Mouse (Mus musculus): ENCODE data around the gene Rint1. TPM values are rescaled to one million over a fixed set of nuclear protein-coding genes. Genes with fewer than 3 reads are reported as not detected.
A peak's percentile ranks its signal among the peaks of the same experiment; 100 is the strongest.
"Not testable (repeated sequence)": the region's sequence is repeated elsewhere in the genome, so short reads cannot be mapped to it uniquely, and the experiment has no call there.

Rint1 gene
- polyA plus RNA-seq, 1 experiment from 2014 or later, result 37.7 TPM

DNA sequence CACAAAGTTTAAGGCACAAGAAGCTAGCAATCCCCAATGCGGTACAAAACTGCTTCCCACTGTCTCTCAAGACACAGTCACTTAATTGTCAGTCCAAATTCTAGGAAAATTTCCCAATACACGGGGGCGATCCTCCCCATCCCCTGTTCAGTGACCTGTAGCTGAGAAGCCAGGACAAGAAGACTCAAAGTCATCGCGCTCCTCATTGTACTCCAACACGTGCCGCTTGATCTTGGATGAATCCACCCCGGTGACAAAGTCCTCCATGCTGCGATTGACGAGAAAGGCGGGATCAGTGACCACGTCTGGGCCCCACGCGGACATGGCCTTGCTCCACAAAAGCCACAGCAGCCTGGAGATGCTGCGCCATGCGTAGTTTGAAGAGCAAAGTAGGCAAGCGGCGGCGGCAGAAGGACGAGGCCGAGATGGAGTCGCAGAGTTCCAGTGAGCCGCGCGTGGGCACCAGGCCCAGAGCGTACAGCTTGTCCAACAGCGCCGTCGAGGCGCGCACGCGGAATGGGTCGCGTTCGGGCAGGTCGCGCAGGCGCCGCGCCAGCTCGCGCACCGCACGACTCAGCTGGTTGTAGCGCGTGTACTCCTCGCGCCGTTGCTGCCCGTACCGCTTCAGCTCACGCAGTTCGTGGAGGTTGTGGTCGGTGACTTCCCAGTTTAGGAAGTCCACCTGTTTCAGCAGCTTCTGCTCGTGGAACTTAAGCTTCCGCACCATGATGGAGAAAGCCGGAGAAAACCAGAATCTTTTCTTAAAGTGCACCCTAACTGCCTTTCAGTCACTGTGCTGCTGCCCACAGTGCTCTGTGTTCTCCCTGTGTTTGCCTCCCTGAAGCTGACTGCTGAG lies 43.6 kb downstream of the Rint1 start:
- Histone ChIP-seq H3K9me3 (0 out of 2 replicates have a peak, but pooled peaks cover 3% of the 10 kb centered on the region), H3K4me2 (peak overlapping the region; percentile 15; the same call in 1 of the 2 replicates), H3K27me3 (peaks cover 21% of the 10 kb centered on the region), H3K9ac (no peak overlapping the region), H3K4me3 (replicated peaks) (peak overlapping the region; percentile 23), H3K36me3 (replicated peaks) (no peaks in the 10 kb centered on the region), H3K27ac (no peak overlapping the region), H3K4me1 (no peaks in the 10 kb centered on the region; the same call in 1 of the 2 replicates)
- WGBS, result 49% methylated on average over 58 of the region's 58 CpGs
- no peak for ATAC-seq (ENCODE audit: low FRiP score)

DNA sequence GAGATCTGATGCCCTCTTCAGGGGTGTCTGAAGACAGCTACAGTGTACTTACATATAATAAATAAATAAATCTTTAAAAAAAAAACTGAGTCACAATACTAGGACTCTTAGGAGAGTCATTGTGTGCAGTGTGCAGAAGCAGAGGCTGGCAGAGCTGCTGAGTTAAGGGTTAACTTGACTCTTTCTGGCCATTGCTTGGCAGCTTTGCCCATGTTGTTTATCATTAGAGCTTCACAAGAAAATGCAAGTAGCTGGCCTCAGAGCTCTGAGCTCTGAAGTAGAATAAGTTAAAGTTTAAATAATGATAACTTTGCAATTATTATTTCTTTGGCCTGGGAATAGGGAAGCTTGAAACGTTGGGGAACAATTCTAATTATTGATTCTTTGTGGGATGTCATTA lies 48.2 kb downstream of the Rint1 start:
- Histone ChIP-seq H3K27me3 (peaks cover 13% of the 10 kb centered on the region), H3K36me3 (replicated peaks) (peaks cover 26% of the 10 kb centered on the region)
- not testable (repeated sequence) for ATAC-seq (ENCODE audit: low FRiP score); H3K9ac ChIP-seq; H3K4me1 ChIP-seq; H3K9me3 ChIP-seq; H3K27ac ChIP-seq; H3K4me3 ChIP-seq (replicated peaks); H3K4me2 ChIP-seq
- WGBS, result 77% methylated on average over 1 of the region's 1 CpGs

DNA sequence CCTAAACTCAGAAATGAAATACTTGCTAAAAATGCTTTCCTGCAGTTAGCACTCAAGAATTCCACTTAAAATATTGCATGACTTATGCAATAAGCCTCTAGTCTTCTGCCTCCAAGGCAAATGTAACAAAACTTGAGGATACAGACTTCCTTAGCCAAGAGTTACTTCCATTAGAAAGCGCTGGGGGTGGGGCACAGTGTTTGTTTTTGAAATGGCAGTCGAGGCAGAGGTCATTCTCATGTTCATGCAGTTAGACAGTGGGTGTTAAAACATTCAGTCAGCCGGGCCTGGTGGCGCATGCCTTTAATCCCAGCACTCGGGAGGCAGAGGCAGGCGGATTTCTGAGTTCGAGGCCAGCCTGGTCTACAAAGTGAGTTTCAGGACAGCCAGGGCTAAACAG lies 50.6 kb downstream of the Rint1 start:
- Histone ChIP-seq H3K9me3 (no peaks in the 10 kb centered on the region), H3K4me3 (replicated peaks) (no peak overlapping the region), H3K9ac (no peak overlapping the region), H3K27ac (no peak overlapping the region), H3K27me3 (no peaks in the 10 kb centered on the region), H3K4me2 (no peak overlapping the region), H3K4me1 (peaks cover 11% of the 10 kb centered on the region), H3K36me3 (replicated peaks) (peaks cover 31% of the 10 kb centered on the region)
- ATAC-seq (ENCODE audit: low FRiP score), result no peak
- WGBS, result 91% methylated on average over 7 of the region's 7 CpGs

DNA sequence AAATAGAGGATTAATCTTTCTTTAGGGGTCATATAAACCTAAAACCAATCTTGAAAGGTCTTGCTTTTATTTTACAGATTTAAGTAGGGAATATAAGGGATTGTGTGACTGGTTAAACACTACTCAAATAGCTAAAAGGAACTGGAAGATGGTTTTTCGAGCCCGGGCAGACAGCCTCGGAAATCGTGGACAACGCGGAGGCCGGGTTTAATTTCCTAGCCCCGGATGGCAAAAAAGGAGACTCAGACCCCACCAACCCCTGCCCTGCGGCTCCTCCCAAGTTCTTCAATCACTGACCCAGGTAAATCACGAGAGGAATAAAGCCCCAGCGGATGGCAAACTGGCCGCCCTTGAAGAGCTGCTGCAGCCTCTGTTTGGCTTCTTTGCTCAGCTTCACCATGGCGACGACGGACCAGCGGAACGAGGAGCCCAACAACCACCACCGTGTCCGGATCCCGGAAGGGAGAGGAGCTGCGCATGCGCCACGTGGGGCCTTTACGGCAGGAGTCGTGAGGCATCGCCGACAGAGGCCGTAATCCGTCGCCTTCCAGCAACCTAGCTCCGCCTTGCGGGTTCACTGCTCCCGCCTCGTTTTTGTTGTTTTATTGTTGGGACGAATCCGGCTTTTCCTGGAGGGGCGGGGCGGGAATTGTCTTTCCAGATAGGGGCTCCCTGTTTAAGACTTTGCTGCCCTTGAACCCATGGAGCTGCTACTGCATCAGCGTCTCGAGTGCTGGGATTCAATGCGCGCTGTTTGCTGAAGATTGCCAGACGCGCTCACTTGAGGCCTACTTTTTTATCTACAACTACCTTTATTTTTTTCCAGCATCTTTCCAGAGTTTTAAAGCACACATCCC lies 56.4 kb downstream of the Rint1 start, which contains the start of gene Tomm7:
TSS of gene Tomm7 (minus strand) at position 488 of the 857 bp plus-strand sequence.
- peaks cover 16% of the 10 kb centered on the region for H3K4me1 ChIP-seq
- peak within 1 kb of the TSS; percentile 66 for H3K4me3 ChIP-seq (replicated peaks)
- peak; percentile 93 for ATAC-seq (ENCODE audit: low FRiP score)
- H3K36me3 ChIP-seq (replicated peaks), result peaks cover 17% of the 10 kb centered on the region
- H3K4me2 ChIP-seq, result peak within 1 kb of the TSS; percentile 74
- no peaks in the 10 kb centered on the region; the same call in 1 of the 2 replicates for H3K27me3 ChIP-seq
- no peaks in the 10 kb centered on the region for H3K9me3 ChIP-seq
- peak within 1 kb of the TSS; percentile 83 for H3K27ac ChIP-seq
- H3K9ac ChIP-seq, result peak within 1 kb of the TSS; percentile 76
- WGBS, result under 1% methylated on average over 44 of the region's 44 CpGs

DNA sequence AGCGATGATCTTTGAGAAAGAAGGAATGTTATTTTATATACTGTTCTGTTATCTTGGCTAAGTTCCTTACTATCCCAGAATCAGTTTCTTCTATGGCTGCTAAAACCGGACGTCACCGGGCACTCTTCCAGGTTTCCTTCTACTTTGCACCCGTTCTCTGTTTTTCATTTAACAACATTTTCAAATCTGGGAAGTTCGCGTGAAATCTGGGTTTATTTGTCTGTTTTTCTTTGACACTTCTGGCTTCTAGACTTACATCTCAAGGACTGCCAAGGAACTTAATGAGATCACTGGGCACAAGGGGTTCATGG lies 57.0 kb downstream of the Rint1 start:
- H3K36me3 ChIP-seq (replicated peaks), result peaks cover 11% of the 10 kb centered on the region
- H3K4me2 ChIP-seq, result peak overlapping the region; percentile 74
- H3K9ac ChIP-seq, result peak overlapping the region; percentile 58
- H3K27ac ChIP-seq, result peak overlapping the region; percentile 83
- peak overlapping the region; percentile 66 for H3K4me3 ChIP-seq (replicated peaks)
- WGBS, result 46% methylated on average over 7 of the region's 7 CpGs
- ATAC-seq (ENCODE audit: low FRiP score), result peak; percentile 44
- H3K4me1 ChIP-seq, result peaks cover 16% of the 10 kb centered on the region
- no peaks in the 10 kb centered on the region for H3K9me3 ChIP-seq
- no peaks in the 10 kb centered on the region; the same call in 1 of the 2 replicates for H3K27me3 ChIP-seq

DNA sequence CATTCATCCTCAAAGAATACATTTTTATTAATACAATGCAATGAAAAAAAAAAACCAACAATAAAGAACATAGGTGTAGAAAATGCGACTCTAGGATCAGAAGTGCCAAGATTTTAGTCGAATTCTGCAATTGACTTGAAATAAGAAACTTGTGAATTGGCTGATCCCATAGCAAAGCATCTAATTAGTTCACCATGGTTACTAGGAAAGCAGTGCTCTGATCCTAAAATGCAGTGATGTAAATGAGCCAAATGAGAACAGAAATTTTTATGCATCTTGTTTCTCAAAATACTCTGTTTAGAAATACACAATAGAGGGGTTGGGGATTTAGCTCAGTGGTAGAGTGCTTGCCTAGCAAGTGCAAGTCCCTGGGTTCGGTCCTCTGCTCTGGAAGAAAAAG lies 57.6 kb downstream of the Rint1 start:
- ATAC-seq (ENCODE audit: low FRiP score), result no peak
- Histone ChIP-seq H3K36me3 (replicated peaks) (peaks cover 7% of the 10 kb centered on the region), H3K27ac (no peak overlapping the region), H3K9ac (no peak overlapping the region), H3K4me3 (replicated peaks) (no peak overlapping the region), H3K4me1 (peaks cover 16% of the 10 kb centered on the region), H3K27me3 (no peaks in the 10 kb centered on the region; the same call in 1 of the 2 replicates), H3K4me2 (peak overlapping the region; percentile 74; the same call in 1 of the 2 replicates), H3K9me3 (no peaks in the 10 kb centered on the region)
- 72% methylated on average over 3 of the region's 3 CpGs for WGBS

DNA sequence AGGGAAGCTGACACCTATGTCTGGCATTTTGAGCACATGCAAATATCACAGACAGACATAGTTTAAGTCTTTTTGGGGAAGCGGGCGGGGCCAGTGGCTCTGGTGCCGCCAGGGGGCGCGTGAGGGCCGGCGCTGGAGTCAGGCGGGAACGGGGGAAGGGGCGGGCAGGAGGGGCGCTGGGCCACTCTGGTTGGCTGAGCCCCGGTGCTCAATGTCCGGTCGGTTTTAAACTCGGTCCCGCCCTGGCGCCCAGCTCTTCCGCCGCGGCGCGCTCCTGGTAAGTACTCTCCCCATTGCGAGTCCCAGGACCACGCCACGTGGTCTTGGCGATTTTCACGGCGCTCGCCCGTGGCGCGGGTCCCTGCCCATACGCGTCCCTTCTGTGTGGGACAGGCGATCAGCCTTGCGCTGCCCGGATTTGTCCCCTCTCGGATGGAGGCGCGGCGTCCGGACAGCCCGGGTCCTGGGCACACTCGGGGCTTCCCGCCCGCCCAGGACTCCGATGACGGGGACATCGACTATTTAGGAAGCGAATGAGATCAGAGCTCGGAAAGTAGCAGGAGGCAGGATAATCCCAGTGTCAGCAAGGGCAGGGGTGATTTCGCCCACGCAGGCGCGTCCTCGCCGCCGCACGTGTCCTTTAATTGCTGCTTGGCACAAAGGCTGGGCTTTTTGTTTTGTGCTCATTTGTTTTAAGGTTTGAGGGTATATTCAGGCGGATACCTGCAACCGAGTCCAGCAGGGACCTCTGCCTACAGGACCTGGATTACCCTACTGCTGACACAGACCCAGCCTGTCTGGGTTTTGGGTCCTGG lies 63.0 kb downstream of the Rint1 start:
- ATAC-seq (ENCODE audit: low FRiP score), result peak; percentile 98
- peak overlapping the region; percentile 53 for H3K27ac ChIP-seq
- peak overlapping the region; percentile 67 for H3K4me2 ChIP-seq
- H3K9ac ChIP-seq, result peak overlapping the region; percentile 85
- no peaks in the 10 kb centered on the region; the same call in 1 of the 2 replicates for H3K27me3 ChIP-seq
- no peaks in the 10 kb centered on the region for H3K9me3 ChIP-seq
- peaks cover 35% of the 10 kb centered on the region for H3K36me3 ChIP-seq (replicated peaks)
- WGBS, result under 1% methylated on average over 59 of the region's 61 CpGs
- H3K4me1 ChIP-seq, result peaks cover 9% of the 10 kb centered on the region
- peak overlapping the region; percentile 89 for H3K4me3 ChIP-seq (replicated peaks)

DNA sequence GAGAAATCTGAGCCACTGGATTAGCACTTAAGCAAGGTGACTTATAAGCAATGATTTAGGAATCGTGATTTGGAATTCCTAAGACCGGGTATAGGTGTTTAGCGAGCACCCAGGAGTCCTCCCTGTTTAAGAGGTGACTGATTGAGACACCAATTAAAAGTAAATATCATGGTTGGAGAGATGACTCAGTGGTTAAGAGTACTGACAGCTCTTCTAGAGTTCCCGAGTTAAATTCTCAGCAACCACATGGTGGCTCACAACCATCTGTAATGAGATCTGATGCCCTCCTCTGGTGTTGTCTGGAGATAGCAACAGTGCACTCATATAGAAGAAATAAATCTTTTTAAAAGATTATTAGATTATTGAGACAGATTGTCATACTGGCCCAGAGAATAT lies 63.6 kb downstream of the Rint1 start:
- not testable (repeated sequence) for H3K9me3 ChIP-seq; H3K27me3 ChIP-seq; ATAC-seq (ENCODE audit: low FRiP score); H3K4me1 ChIP-seq
- peak overlapping the region; percentile 53; the same call in 1 of the 2 replicates for H3K27ac ChIP-seq
- peak overlapping the region; percentile 85 for H3K9ac ChIP-seq
- H3K4me3 ChIP-seq (replicated peaks), result peak overlapping the region; percentile 89
- 9% methylated on average over 4 of the region's 4 CpGs for WGBS
- peak overlapping the region; percentile 67 for H3K4me2 ChIP-seq
- peaks cover 41% of the 10 kb centered on the region for H3K36me3 ChIP-seq (replicated peaks)

DNA sequence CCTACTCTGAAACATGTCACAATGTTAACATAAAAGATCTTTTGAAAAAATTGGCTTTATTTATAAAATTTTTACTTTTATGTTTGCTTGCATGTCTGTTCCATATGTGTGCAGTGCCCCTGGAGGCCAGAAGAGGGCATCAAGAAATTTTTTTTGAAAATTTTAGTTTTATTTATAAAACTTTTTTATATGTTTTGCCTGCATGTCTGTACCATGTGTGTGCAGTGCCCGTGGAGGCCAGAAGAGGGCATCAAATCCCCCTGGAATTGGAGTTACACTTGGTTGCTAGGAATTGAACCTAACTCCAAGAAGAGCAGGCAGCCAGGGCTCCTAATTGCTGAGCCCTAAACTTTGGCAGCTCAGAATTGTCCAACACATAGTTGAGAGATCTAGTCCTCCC lies 65.4 kb downstream of the Rint1 start:
- not testable (repeated sequence) for H3K9me3 ChIP-seq; H3K4me3 ChIP-seq (replicated peaks); ATAC-seq (ENCODE audit: low FRiP score); H3K9ac ChIP-seq; H3K27ac ChIP-seq; H3K27me3 ChIP-seq; H3K4me1 ChIP-seq; H3K4me2 ChIP-seq
- 88% methylated on average over 1 of the region's 1 CpGs for WGBS
- H3K36me3 ChIP-seq (replicated peaks), result peaks cover 59% of the 10 kb centered on the region

DNA sequence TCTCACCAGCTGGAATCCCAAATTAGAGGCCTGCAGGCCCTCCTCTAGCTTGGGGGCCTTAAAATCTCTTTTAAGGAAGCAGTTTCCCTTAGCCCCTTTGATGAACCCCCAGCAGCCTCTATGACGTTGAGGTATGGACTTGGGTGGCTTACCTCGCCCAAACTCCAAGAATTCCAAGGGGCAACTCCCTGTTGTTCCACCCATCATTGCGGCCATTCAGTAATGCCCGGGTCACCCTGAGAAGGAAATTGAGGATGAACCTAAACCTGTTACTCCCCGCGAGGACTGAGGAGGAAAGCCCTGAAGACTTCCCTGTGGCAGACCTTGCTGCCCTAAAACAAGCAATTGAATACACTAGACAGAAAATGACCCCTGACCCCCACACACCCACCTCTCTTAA lies 68.0 kb downstream of the Rint1 start:
- no peak overlapping the region for H3K9ac ChIP-seq
- no peak overlapping the region for H3K4me3 ChIP-seq (replicated peaks)
- no peaks in the 10 kb centered on the region for H3K9me3 ChIP-seq
- H3K4me2 ChIP-seq, result no peak overlapping the region
- 93% methylated on average over 6 of the region's 6 CpGs for WGBS
- no peaks in the 10 kb centered on the region for H3K27me3 ChIP-seq
- H3K36me3 ChIP-seq (replicated peaks), result peaks cover 79% of the 10 kb centered on the region
- no peak for ATAC-seq (ENCODE audit: low FRiP score)
- H3K4me1 ChIP-seq, result peaks cover 9% of the 10 kb centered on the region
- H3K27ac ChIP-seq, result no peak overlapping the region

DNA sequence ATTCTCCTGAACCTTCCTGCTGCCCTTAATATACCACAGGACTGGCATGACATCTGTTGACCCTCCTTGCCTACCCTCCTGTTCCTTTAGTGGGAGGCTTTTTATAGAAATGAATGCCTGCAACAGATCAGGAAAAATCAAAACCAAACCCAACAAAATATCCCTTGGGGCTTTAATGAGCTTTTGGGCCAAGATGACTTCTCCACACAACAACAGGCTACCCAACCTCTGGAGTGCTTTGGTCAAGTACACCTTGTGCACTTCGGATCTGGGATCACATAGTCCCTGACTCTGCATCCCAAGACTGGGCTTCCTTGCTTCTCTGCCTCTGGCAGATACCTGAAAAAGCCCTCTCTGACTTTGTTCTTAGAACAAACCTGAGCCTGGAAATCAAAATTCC lies 68.7 kb downstream of the Rint1 start:
- Histone ChIP-seq H3K36me3 (replicated peaks) (peaks cover 83% of the 10 kb centered on the region), H3K4me2 (no peak overlapping the region)

DNA sequence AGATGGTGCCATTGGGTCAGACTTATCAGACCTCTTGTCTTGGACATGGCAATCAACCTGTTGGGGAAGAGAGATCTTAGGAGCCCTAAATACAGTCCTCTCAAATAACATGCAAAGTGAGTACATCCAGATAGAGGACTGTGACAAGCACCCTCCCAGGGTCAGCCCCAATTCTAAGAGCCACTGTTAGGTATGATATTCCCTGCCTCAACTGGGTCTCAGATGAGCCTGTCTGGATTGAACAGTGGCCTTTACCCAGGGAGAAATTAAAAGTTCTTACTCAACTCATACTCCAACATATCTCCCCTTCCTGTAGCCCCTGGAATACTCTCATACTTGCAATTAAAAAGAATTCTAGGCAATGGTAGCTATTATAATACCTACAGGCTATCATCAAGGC lies 69.7 kb downstream of the Rint1 start:
- ATAC-seq (ENCODE audit: low FRiP score), result no peak
- H3K4me2 ChIP-seq, result no peak overlapping the region
- H3K27ac ChIP-seq, result no peak overlapping the region
- H3K27me3 ChIP-seq, result no peaks in the 10 kb centered on the region
- H3K36me3 ChIP-seq (replicated peaks), result peaks cover 81% of the 10 kb centered on the region
- H3K9ac ChIP-seq, result no peak overlapping the region
- H3K4me3 ChIP-seq (replicated peaks), result no peak overlapping the region
- 0 out of 2 replicates have a peak, but pooled peaks cover under 1% of the 10 kb centered on the region for H3K4me1 ChIP-seq
- no peaks in the 10 kb centered on the region for H3K9me3 ChIP-seq

More for the DNA sequence above, 68.7 kb downstream of the Rint1 start:
- no peak overlapping the region for H3K4me3 ChIP-seq (replicated peaks)
- ATAC-seq (ENCODE audit: low FRiP score), result no peak
- H3K27ac ChIP-seq, result no peak overlapping the region
- peaks cover 9% of the 10 kb centered on the region for H3K4me1 ChIP-seq
- 80% methylated on average over 1 of the region's 1 CpGs for WGBS
- H3K9ac ChIP-seq, result no peak overlapping the region
- no peaks in the 10 kb centered on the region for H3K27me3 ChIP-seq
- H3K9me3 ChIP-seq, result no peaks in the 10 kb centered on the region
